Mouse (Mus musculus) C2C12 (cell line): ENCODE measurements around the gene Atp6v1d. TPM values are rescaled to one million over a fixed set of nuclear protein-coding genes. Genes with fewer than 3 reads are reported as not detected.

Source experiments
- H3K27me3 ChIP-seq: one replicate; pipeline ENCODE4 v1.6.1; 2011; ENCODE audit not compliant: control insufficient read depth, insufficient read depth, insufficient read length
- H3K36me3 ChIP-seq: one replicate; pipeline ENCODE4 v1.6.1; 2011; ENCODE audit not compliant: control insufficient read depth, insufficient read depth
- H3K4me3 ChIP-seq: one replicate; pipeline ENCODE4 v1.5.1; 2011; ENCODE audit warnings: mild to moderate bottlenecking, control low read depth; ENCODE audit not compliant: poor library complexity, insufficient read depth, severe bottlenecking
- H3K79me2 ChIP-seq: one replicate; pipeline ENCODE4 v1.6.1; 2011; ENCODE audit not compliant: control insufficient read depth, insufficient read depth
- H3K79me3 ChIP-seq: one replicate; pipeline ENCODE4 v1.6.1; 2011; ENCODE audit warnings: low read depth, control low read depth
- H3ac ChIP-seq: one replicate; pipeline ENCODE3; 2011; ENCODE audit warnings: low read depth; ENCODE audit not compliant: control insufficient read depth, insufficient read length
- CEBPB ChIP-seq: IDR thresholded peaks from one replicate; pipeline ENCODE4 v1.6.1; 2011; ENCODE audit warnings: low read depth, mild to moderate bottlenecking, control low read depth, moderate library complexity
- CTCF ChIP-seq: IDR thresholded peaks from one replicate; pipeline ENCODE4 v1.5.1; 2011; ENCODE audit not compliant: control insufficient read depth, insufficient read depth, insufficient read length
- FOSL1 ChIP-seq: IDR thresholded peaks from one replicate; pipeline ENCODE4 v1.8.0; 2011; ENCODE audit warnings: mild to moderate bottlenecking, low read length; ENCODE audit not compliant: poor library complexity, insufficient read depth, severe bottlenecking
- MAX ChIP-seq: IDR thresholded peaks from one replicate; pipeline ENCODE4 v1.6.1; 2011; ENCODE audit warnings: mild to moderate bottlenecking, control low read depth
- MYOD1 ChIP-seq: IDR thresholded peaks from one replicate; pipeline ENCODE4 v1.6.1; 2011; ENCODE audit warnings: low read depth; ENCODE audit not compliant: control insufficient read depth, insufficient read length
- MYOG ChIP-seq: IDR thresholded peaks from one replicate; pipeline ENCODE4 v1.6.1; 2011; ENCODE audit not compliant: control insufficient read depth, insufficient read length; ENCODE audit errors: extremely low read depth
- USF1 ChIP-seq: IDR thresholded peaks from one replicate; pipeline ENCODE4 v1.6.1; 2011; ENCODE audit warnings: low read depth, mild to moderate bottlenecking, control low read depth, moderate library complexity
- long read RNA-seq, 2 experiments: library from polyadenylated mRNA; unstranded; transcript quantifications; one replicate each; pipeline ENCODE4 v2.0.0; 2019 to 2020
- polyA plus RNA-seq: library from polyadenylated mRNA; unstranded; fragments of >200 nt; fragmentation: generic; extraction: Trizol; gene quantifications from one replicate; pipeline ENCODE4 v1.2.1, GENCODE M21; 2012; ENCODE audit warnings: missing spikeins

Gene Atp6v1d
- polyA plus RNA-seq = 32.8 TPM
- long read RNA-seq, experiment 1, transcript Atp6v1d-201 (9 exons, 3,667 nt) = major isoform, 145 of 161 reads
- long read RNA-seq, experiment 1, partial matches to known transcripts = 12 of 161 reads
- long read RNA-seq, experiment 1, other reads (novel, unspliced or antisense) = 4 of 161 reads
- long read RNA-seq, experiment 2, transcript Atp6v1d-201 (9 exons, 3,667 nt) = major isoform, 52 of 58 reads
- long read RNA-seq, experiment 2, partial matches to known transcripts = 1 of 58 reads
- long read RNA-seq, experiment 2, other reads (novel, unspliced or antisense) = 5 of 58 reads

DNA sequence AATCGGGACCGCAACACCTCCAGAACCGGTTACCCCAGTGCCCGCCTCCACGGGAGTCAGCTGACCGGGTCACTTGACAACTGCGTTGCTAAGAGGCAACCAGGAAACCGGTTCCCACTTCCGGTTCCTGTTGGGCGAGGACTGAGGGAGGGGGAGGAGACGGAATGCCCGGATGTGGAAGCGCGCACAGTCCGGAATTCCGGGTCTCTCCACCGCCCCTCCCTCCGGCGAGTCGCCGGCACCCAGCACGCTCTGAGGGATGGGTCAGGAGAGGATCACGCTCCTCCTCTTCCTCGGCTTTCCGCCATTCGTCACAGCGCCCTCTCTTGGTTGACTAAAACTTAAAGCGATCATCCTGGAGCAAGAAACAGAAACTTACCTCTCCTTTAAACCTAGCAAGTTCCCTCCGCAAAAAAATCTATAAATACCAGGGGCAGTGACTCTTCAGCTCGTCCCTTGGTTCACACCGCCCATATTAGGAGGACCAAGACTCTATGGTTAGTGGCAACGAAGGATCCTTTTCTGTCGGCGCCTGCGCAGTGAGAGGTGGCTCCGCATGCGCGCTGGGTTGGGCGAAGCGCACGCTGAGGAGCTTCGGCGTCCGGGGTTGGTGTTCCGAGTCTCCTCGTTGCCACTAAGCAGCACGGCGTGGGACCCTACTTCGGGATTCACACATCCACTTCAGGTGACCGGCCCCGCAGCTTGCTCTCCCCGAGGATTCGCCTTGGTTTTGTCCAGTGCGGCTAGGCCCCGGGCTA is at the start of gene Atp6v1d, which contains the start of gene Eif2s1:
TSS of gene Atp6v1d (minus strand) at position 143 of the 758 bp plus-strand sequence.
TSS of gene Eif2s1 (plus strand) at position 324 of the 758 bp plus-strand sequence.
- H3K79me2 ChIP-seq = peaks cover 88% of the 10 kb centered on the region
- peak within 1 kb of the TSS; percentile 69 for H3ac ChIP-seq
- H3K79me3 ChIP-seq = peaks cover 66% of the 10 kb centered on the region
- H3K36me3 ChIP-seq = peaks cover 38% of the 10 kb centered on the region
- H3K27me3 ChIP-seq = no peaks in the 10 kb centered on the region
- H3K4me3 ChIP-seq = peak within 1 kb of the TSS; percentile 92
- TF ChIP-seq USF1 = peak; percentile 93
- TF ChIP-seq CEBPB = no peak
- TF ChIP-seq MAX = peak; percentile 63
- TF ChIP-seq FOSL1 = no peak
- no peak for TF ChIP-seq MYOG
- no peak for TF ChIP-seq MYOD1
- TF ChIP-seq CTCF = no peak

DNA sequence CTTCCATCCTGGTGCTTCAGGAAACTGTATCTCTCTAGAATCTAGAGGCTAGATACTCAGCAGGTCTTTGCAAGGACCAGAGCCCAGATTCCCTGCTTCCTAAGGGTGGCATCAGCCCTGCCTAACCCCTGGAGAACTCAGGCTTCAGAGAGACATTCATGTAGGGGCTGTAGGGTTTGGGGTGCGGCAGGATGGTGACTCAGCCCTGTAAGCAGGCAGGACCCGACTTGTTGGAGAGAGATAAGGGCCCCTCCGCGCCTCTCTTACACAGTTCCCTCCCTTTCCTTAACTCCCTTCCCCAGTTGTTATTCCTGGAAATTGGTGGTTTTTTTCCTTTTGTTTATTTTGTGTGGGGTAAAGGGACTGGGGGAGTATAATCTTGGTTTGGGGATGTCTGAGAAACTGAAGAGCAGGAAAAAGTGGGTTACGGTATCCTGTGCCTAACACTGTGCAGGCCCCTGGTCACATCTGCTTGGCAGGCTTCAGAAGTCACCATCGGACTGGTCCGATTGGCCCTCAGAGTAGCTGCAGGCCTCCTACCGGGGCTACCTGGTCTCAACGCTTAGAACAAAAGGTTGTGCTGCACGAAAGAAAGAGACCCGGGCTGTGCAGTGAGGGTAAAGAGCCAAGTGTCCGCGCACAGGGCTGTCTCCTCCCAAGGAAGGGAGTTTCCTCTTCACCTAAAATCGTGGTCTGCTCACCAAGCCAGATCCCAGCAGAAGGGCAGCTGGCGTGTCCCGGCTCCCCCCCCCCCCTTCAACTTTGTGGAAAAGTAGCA is 49.4 kb upstream of the Atp6v1d start:
- no peak for TF ChIP-seq USF1
- TF ChIP-seq MYOD1 = no peak
- TF ChIP-seq MYOG = no peak
- TF ChIP-seq CTCF = no peak
- TF ChIP-seq MAX = no peak
- no peak for TF ChIP-seq CEBPB
- Histone ChIP-seq H3K79me3 (no peaks in the 10 kb centered on the region), H3K36me3 (no peaks in the 10 kb centered on the region), H3ac (peak overlapping the region; percentile 34), H3K79me2 (no peaks in the 10 kb centered on the region), H3K27me3 (no peaks in the 10 kb centered on the region), H3K4me3 (peak overlapping the region; percentile 38)

DNA sequence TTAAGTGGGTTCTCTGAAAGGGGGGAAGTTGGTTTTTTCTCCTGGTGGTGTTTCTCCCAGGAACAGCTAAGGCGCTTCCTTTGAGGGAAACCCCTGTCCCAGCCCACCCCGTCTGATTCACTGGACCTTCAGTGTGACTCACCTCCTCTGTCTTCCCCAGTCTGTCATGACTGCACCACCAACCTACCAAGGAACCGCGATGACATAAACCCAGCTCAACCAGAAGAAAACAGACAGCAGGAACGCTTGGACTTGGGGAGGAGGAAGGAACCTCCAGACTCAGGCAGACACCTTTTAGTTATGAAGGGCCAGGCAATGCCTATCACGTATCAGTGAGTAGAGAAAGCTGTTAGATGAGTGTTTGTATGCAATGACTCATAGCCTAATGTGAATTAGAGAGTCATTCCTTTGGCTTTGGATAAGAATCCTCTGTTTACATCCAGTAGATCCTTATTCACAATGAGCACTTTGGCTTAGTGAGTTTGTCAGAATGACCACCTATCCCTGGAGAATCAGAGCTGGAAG is 46.7 kb upstream of the Atp6v1d start:
- no peak overlapping the region for H3ac ChIP-seq
- H3K4me3 ChIP-seq = no peak overlapping the region
- H3K79me2 ChIP-seq = no peaks in the 10 kb centered on the region
- TF ChIP-seq MAX = no peak
- no peak for TF ChIP-seq MYOG
- no peak for TF ChIP-seq CTCF
- TF ChIP-seq CEBPB = no peak
- peak; percentile 41 for TF ChIP-seq FOSL1
- H3K36me3 ChIP-seq = no peaks in the 10 kb centered on the region
- H3K27me3 ChIP-seq = no peaks in the 10 kb centered on the region
- no peaks in the 10 kb centered on the region for H3K79me3 ChIP-seq

DNA sequence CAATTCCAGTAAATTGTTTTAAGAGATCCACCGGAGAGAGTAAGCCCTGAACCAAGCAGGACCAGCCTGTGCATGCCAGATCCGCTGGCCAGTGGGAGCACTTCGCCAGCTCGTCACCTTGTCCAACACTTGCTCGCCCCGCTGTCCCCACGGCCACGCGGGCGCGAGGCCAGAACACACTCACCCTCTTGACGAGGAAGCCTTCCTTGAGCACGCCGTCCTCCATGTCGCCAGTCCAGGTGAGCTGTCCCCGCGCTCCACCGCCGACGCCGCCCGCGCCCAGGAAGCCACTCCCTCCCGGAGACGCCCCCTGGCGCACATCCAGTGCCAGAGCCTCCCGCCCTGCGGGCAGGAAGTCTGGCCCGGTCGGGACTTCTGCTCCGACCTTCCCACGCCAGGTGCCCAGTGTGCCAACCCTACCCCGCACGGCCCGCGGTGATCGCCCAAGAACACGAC is 45.3 kb upstream of the Atp6v1d start, which contains the start of gene Plek2:
TSS of gene Plek2 (minus strand) at position 258 of the 456 bp plus-strand sequence.
- Histone ChIP-seq H3K4me3 (peak within 1 kb of the TSS; percentile 25), H3K27me3 (no peaks in the 10 kb centered on the region), H3ac (peak within 1 kb of the TSS; percentile 10), H3K79me3 (no peaks in the 10 kb centered on the region), H3K36me3 (no peaks in the 10 kb centered on the region), H3K79me2 (no peaks in the 10 kb centered on the region)
- no peak for TF ChIP-seq FOSL1
- TF ChIP-seq MAX = no peak
- no peak for TF ChIP-seq MYOD1
- TF ChIP-seq CTCF = no peak
- no peak for TF ChIP-seq USF1
- no peak for TF ChIP-seq MYOG
- no peak for TF ChIP-seq CEBPB

DNA sequence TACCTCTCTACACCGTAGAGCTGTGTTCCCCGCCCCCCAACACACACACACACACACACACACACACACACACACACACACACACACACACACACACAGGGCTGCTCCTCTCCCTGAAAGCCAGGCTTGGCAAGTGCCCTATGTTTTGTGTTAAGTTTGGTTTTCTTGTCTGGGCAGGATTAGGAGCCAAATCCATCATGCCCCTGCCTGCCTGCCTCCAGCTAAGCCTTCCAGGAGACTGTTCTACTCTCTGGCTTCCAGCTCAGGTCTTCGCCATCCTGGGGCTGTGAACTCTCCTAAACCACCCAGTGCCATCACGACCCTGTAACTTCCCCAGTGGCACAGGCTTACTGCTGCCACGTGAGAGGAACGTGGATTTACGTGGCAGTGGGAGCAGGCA is 43.1 kb upstream of the Atp6v1d start:
- Histone ChIP-seq H3ac (no peak overlapping the region), H3K4me3 (no peak overlapping the region), H3K27me3 (no peaks in the 10 kb centered on the region), H3K79me3 (no peaks in the 10 kb centered on the region), H3K36me3 (no peaks in the 10 kb centered on the region), H3K79me2 (no peaks in the 10 kb centered on the region)
- TF ChIP-seq MYOG (no peak), MAX (no peak), MYOD1 (no peak), FOSL1 (no peak), CTCF (no peak), USF1 (no peak), CEBPB (no peak)
